Mouse (Mus musculus) layer of hippocampus, adult 18-20 months (tissue): Measurements from ENCODE around the gene Stt3a. TPM values are rescaled to one million over a fixed set of nuclear protein-coding genes. Genes with fewer than 3 reads are reported as not detected.

Source experiments
- DNase-seq, 2 experiments: peaks; one replicate each; pipeline ENCODE4 v3.0.0; 2022; ENCODE audit warnings: low spot score in 2 of 2
- total RNA-seq, 2 experiments: library from RNA; stranded (reverse); gene quantifications; 2 replicates each; pipeline ENCODE4 v1.2.3; 2021

Stt3a gene
- total RNA-seq, 2 experiments from 2014 or later = 60.6 to 68.5 TPM

- peak; percentile 84 to 95 for DNase-seq
Measured at GRCm38 (mm10) chr9:36726131-36727033, 41.1 kb downstream of the Stt3a start.

GRCm38 (mm10) chr9:36716624-36717023 is 50.9 kb downstream of the Stt3a start:
- DNase-seq = peak in 1 of 2 experiments; percentile 20

GRCm38 (mm10) chr9:36707304-36707703 is 60.2 kb downstream of the Stt3a start:
- DNase-seq = no peak

- DNase-seq = no peak
Measured at GRCm38 (mm10) chr9:36705923-36706322, 61.6 kb downstream of the Stt3a start.

- DNase-seq = no peak
Measured at GRCm38 (mm10) chr9:36694276-36694675, 73.2 kb downstream of the Stt3a start.

- DNase-seq = no peak
Measured at GRCm38 (mm10) chr9:36692920-36693319, 74.6 kb downstream of the Stt3a start, which contains the start of gene Acrv1. Acrv1 (plus strand) TSS chr9:36693220.

GRCm38 (mm10) chr9:36687329-36687728 is 80.2 kb downstream of the Stt3a start:
- DNase-seq = peak in 1 of 2 experiments; percentile 12

GRCm38 (mm10) chr9:36681424-36681823 is 86.1 kb downstream of the Stt3a start:
- DNase-seq = no peak

Other genes with a start within 250 kb of the Stt3a start
- not detected for gene Gm5615, start 225.7 kb downstream of the Stt3a start, total RNA-seq
- gene Gm17689, start 185.0 kb downstream of the Stt3a start, total RNA-seq = not detected
- gene A630095E13Rik, start 124.3 kb downstream of the Stt3a start, total RNA-seq = not detected
- gene Acrv1, start 74.5 kb downstream of the Stt3a start, total RNA-seq = not detected
- gene Chek1, start 40.6 kb downstream of the Stt3a start, total RNA-seq = 1 to 10 TPM; 2.3 to 2.9 TPM
- gene Ei24, start 29.7 kb upstream of the Stt3a start, total RNA-seq = 100 to 1,000 TPM in 1 of 2 experiments, 10 to 100 TPM in 1; 96.1 to 105 TPM
- 100 to 1,000 TPM; 274 to 280 TPM for gene Fez1, start 54.2 kb upstream of the Stt3a start, total RNA-seq